Mouse (Mus musculus) heart, embryonic 10.5 days (tissue): ENCODE data around the gene Rad18. TPM values are rescaled to one million over a fixed set of nuclear protein-coding genes. Genes with fewer than 3 reads are reported as not detected.

Experiments
- DNase-seq: peaks from one replicate; pipeline ENCODE4 v3.0.0-alpha.2; 2017; ENCODE audit warnings: low spot score
- H3K27ac ChIP-seq: fragments of 300-500 bp; sonication (generic); 2 replicates; pipeline ENCODE4 v1.5.1; 2016; ENCODE audit warnings: mild to moderate bottlenecking
- H3K27me3 ChIP-seq: fragments of 300-500 bp; sonication (generic); 2 replicates; pipeline ENCODE4 v1.6.1; 2016; ENCODE audit warnings: mild to moderate bottlenecking; ENCODE audit not compliant: poor library complexity, insufficient read depth, severe bottlenecking
- H3K36me3 ChIP-seq: fragments of 300-500 bp; sonication (generic); 2 replicates; pipeline ENCODE4 v1.6.1; 2016; ENCODE audit warnings: mild to moderate bottlenecking, moderate library complexity
- H3K4me1 ChIP-seq: fragments of 300-500 bp; sonication (generic); 2 replicates; pipeline ENCODE4 v1.6.1; 2016; ENCODE audit warnings: mild to moderate bottlenecking
- H3K4me3 ChIP-seq: fragments of 300-500 bp; sonication (generic); 2 replicates; pipeline ENCODE4 v1.5.1; 2016; ENCODE audit warnings: mild to moderate bottlenecking, moderate library complexity
- H3K9me3 ChIP-seq: fragments of 300-500 bp; sonication (generic); 2 replicates; pipeline ENCODE4 v1.6.1; 2016; ENCODE audit warnings: mild to moderate bottlenecking, moderate library complexity
- WGBS: fragments of 180-500 bp; shearing (Covaris S2); methylation state at CpG from one replicate; pipeline ENCODE4 v1.1.7; 2016; 5-methylcytosine and 5-hydroxymethylcytosine counted together
- polyA plus RNA-seq: library from polyadenylated mRNA; unstranded; fragments of >200 nt; fragmentation: Nextera tagmentation; extraction: Ambion mirVana; gene quantifications from 2 replicates; pipeline ENCODE4 v1.2.1, GENCODE M21; 2016

The Rad18 gene
- polyA plus RNA-seq, 1 experiment from 2014 or later, result 39.5 TPM

GRCm38 (mm10) chr6:112570413-112570812 is 126.1 kb downstream of the Rad18 start:
- WGBS, result 65% methylated on average over 1 of the region's 1 CpGs
- Histone ChIP-seq H3K36me3 (no peaks in the 10 kb centered on the region), H3K4me1 (no peaks in the 10 kb centered on the region), H3K4me3 (no peak overlapping the region), H3K27ac (no peak overlapping the region), H3K9me3 (no peaks in the 10 kb centered on the region), H3K27me3 (peaks cover 3% of the 10 kb centered on the region; the same call in 1 of the 2 replicates)
- DNase-seq, result no peak

Other genes starting within 250 kb of the Rad18 start
- gene Cav3, start 237.2 kb downstream of the Rad18 start, polyA plus RNA-seq, result 27.8 and 64.0 TPM in 2 replicates
- 0.08 and 0.17 TPM in 2 replicates for gene Oxtr, start 206.7 kb downstream of the Rad18 start, polyA plus RNA-seq